Mouse (Mus musculus) adrenal gland, adult 8-10 months (tissue): Measurements from ENCODE around the gene Ank3. TPM values are rescaled to one million over a fixed set of nuclear protein-coding genes. Genes with fewer than 3 reads are reported as not detected.

Experiments used
- DNase-seq: peaks from one replicate; pipeline ENCODE4 v3.0.0; 2022
- total RNA-seq, 4 experiments: library from RNA; stranded (reverse); gene quantifications; 2 replicates each; pipeline ENCODE4 v1.2.4; 2022

Ank3 gene
- total RNA-seq, 4 experiments from 2014 or later: 12.0 to 26.9 (median 20.4) TPM

DNA sequence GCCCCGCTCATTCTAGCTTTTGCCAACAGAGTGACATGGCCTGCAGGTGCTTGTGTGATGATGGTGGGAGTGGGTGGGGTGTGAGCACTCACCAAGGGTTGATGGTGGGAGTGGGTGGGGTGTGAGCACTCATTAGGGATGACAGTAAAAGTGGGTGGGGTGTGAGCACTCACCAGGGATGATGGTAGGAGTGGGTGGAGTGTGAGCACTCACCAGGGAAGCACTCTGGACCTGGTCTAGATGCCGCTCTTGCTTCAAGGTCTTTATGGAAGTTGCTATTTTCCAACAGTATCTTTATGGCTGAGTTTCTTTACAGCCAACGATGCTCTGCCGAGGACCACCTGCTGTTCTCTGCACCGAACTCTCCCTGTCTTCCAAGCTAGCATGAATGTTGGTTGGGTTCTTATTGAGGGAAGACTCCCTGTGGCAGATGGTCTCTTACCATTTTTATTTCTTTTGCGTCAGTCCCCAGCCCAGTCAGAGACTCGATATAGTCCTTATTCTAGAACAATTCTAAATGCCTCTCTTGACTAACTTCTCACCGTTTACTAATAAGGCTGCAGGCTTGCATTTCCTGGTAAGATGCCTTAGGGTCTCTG, 456.1 kb downstream of the Ank3 start:
- no peak for DNase-seq

- no peak for DNase-seq
Measured at GRCm38 (mm10) chr10:69858011-69858410, 459.4 kb downstream of the Ank3 start.

DNA sequence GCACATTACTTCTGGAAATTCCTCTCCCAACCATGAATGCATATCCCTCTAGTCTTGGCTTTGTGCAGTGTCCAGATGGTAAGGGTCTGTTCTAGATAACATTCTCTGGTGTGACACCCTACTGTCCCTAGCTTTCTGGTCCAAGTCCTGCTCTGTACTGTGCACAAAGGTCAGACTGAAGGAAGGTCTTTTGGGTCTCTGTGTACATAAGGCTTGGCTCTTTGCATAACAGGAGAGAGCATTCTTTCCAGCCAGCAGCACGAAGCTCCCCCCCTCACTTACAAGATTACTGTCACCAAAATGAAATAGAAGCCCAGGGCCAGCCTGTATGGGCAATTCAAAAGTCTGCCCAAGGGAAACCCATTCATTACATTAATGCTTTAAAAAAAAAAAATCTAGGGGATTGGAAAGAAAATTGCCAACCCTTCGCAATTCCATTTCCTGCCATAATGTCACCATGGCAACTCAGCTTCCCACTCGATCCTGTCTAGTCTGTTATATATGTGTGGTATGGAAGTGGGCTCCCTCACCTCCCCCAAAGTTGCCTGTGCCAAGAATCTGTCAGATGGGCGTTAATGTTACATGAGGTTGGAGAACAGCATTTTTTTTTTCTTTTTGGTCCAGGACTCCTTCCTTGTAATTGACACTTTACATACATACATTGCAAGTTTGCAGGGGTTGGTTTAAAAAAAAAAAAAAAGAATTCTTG, 460.5 kb downstream of the Ank3 start:
- no peak for DNase-seq

GRCm38 (mm10) chr10:69859848-69860479, 461.4 kb downstream of the Ank3 start:
- no peak for DNase-seq

- DNase-seq: no peak
Measured at GRCm38 (mm10) chr10:69862829-69863228, 464.3 kb downstream of the Ank3 start.

DNA sequence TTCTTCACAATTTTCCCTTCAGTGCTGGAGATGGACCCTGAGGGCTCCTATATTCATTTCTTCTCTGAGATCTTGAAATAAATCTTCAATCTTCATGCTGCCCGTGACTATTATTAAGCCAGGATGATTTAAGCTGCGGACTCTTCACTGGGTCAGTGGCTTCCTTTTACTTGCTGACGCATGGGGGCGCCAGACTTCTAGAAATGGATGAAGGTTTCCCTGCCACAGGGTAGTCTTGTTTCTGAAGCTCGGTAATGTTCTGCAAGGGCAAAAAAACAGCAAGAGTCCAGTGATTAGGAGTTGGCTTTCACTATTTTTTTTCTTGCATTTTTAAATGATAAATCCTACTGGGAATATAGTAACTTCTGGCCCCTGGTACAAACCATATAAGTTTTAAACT, 471.8 kb downstream of the Ank3 start:
- peak; percentile 77 for DNase-seq

DNA sequence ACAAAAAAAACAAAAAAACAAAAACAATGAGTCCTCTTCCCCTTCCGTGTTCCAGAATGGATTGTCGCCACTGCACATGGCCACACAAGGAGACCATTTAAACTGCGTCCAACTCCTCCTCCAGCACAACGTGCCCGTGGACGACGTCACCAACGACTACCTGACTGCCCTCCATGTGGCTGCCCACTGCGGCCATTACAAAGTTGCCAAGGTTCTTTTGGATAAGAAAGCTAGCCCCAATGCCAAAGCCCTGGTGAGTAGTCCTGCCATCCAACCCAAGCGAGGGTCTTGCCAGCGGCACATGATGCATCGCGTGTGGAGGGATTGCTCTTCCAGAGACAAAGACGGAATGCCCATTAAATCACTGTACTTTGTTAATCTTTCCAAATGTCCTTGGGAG, 472.4 kb downstream of the Ank3 start:
- peak; percentile 34 for DNase-seq

DNA sequence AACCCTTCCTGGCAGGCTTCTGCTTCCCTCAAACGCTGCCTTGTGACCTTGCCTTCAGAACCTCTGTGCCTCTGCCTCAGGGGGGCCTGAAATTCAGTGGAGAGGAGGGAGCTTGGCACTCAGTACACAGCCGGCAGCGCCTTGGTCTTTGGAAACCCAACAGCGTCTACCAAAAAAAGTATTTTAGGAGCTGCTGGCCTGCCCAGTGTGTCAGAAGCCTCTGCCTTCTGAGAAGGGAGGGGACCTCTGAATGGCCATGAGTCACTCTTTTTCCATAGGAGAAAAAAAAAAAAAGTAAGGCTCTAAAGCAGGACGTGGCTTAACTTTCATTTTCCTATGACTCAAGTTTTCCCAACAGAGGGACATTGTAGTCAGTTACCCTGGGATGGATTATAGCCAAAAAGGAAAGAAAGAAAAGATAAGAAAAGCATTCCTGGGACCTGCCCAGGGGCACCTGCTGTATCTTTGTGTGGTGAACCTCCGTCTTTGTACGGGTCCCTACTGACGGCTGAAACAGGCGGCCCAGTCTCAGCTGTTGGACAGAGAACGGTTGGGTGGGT, 473.7 kb downstream of the Ank3 start:
- DNase-seq: peak; percentile 43

- no peak for DNase-seq
Measured at GRCm38 (mm10) chr10:69872892-69873291, 474.3 kb downstream of the Ank3 start.

GRCm38 (mm10) chr10:69874806-69875205, 476.2 kb downstream of the Ank3 start:
- DNase-seq: no peak

GRCm38 (mm10) chr10:69883935-69884680, 485.5 kb downstream of the Ank3 start:
- no peak for DNase-seq

DNA sequence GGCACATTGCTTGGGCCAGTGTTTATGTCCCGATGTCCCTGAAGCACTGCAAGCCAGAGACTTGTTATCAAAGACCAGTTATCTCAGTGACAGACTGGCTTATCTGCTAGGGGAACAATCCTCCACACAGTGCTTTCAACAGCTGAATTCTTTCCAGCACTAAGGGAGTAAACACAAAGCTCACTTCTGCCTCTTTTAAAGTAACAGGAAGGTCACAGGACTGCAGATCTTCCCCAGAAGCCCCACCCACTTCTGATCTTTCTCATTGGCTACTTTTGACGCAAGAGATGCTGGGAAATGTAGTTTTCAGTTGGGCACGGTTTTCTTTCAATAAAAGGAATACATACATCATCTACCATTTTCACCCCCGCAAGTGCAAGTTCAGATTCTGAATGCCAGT, 489.8 kb downstream of the Ank3 start:
- peak; percentile 55 for DNase-seq

GRCm38 (mm10) chr10:69889779-69890178, 491.2 kb downstream of the Ank3 start:
- DNase-seq: no peak

GRCm38 (mm10) chr10:69890389-69890985, 491.9 kb downstream of the Ank3 start:
- no peak for DNase-seq

DNA sequence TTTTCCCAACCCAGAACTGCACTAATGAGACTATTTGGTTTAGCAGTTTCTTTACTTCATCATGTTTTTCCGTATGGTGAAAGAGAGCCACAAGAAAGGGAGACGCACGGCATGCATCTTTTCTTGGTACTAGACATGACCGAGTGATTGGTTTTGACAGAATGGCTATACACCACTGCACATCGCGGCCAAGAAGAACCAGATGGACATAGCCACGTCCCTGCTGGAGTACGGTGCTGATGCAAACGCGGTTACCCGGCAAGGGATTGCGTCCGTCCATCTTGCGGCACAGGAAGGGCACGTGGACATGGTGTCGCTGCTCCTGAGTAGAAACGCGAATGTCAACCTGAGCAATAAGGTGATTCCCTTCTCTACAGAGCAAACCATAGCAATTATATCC, 493.6 kb downstream of the Ank3 start:
- DNase-seq: no peak

- DNase-seq: no peak
Measured at GRCm38 (mm10) chr10:69895606-69896005, 497.0 kb downstream of the Ank3 start.

- DNase-seq: no peak
Measured at GRCm38 (mm10) chr10:69897927-69898326, 499.4 kb downstream of the Ank3 start.

- DNase-seq: peak; percentile 59
Measured at GRCm38 (mm10) chr10:69898821-69899220, 500.2 kb downstream of the Ank3 start.

- no peak for DNase-seq
Measured at GRCm38 (mm10) chr10:69899788-69900187, 501.2 kb downstream of the Ank3 start.

DNA sequence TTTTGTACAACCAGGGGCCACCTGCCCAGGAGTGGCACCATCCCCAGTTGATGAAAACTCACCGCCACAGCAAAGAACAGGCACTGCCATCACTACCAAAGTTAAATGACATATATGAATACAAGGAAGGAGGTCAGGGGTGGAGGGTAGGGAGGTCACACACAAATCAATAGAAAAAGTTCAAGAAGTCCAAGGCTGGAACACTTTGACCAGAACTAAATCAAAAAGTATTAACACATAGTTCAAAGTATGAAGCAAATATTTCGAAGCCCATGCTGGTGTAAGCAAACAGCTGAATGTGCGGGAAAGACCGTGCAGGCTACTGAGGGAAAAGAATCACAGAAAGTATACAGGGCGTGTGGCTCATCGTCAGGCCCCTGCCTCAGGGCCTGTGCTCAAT, 503.5 kb downstream of the Ank3 start:
- DNase-seq: no peak

DNA sequence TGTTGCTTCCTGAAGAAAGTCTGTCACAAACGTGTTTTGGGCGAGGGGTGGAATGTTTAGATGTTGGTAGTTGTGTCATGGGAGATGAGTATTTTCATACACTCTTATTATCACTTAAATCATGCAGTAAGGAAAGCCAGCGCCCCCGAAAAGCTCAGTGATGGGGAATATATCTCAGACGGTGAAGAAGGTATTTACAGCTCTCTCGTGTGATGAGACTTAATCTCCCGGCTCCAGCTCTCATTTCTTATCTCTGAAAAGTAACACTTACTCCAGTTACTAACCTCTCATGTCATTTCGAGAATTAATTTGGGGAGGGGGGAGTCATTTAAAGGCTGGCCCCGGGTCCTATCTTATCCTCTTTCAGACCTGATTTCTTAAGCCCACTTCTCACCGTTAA, 505.7 kb downstream of the Ank3 start:
- DNase-seq: no peak
